Mouse (Mus musculus) T-cell, adult 66 days (primary cell): Measurements from ENCODE around the gene Ldhd. TPM values are rescaled to one million over a fixed set of nuclear protein-coding genes. Genes with fewer than 3 reads are reported as not detected.

ENCODE experiments used
- total RNA-seq, 2 experiments: library from RNA; stranded (reverse); gene quantifications; 3 replicates in 1 of 2; 4 replicates in 1 of 2; pipeline ENCODE4 v1.2.4; 2023

Ldhd gene
- under 1 TPM; 0.65 to 0.67 TPM for total RNA-seq

GRCm38 (mm10) chr8:111630105-111630521 is at the start of gene Ldhd:
Ldhd (minus strand) TSS chr8:111630374.

GRCm38 (mm10) chr8:111643264-111644141 is 13.3 kb upstream of the Ldhd start, which contains the start of gene Zfp1:
Zfp1 (plus strand) TSS chr8:111643401.

Other genes starting within 250 kb of the Ldhd start
- gene Fa2h, start 236.6 kb downstream of the Ldhd start, total RNA-seq: not detected
- 10 to 100 TPM; 11.9 to 15.2 TPM for gene Wdr59, start 108.3 kb downstream of the Ldhd start, total RNA-seq
- 100 to 1,000 TPM; 133 TPM for gene Znrf1, start 94.3 kb downstream of the Ldhd start, total RNA-seq
- 10 to 100 TPM; 17.4 to 19.1 TPM for gene Zfp1, start 13.0 kb upstream of the Ldhd start, total RNA-seq
- not detected for gene Ctrb1, start 60.6 kb upstream of the Ldhd start, total RNA-seq
- not detected for gene Bcar1, start 113.4 kb upstream of the Ldhd start, total RNA-seq
- 10 to 100 TPM; 35.3 to 45.2 TPM for gene Cfdp1, start 223.9 kb upstream of the Ldhd start, total RNA-seq
- 1 to 10 TPM; 3.3 to 3.8 TPM for gene Tmem170, start 246.4 kb upstream of the Ldhd start, total RNA-seq